Mouse (Mus musculus) heart, embryonic 13.5 days (tissue): Measurements from ENCODE around the gene Fam71e2. TPM values are rescaled to one million over a fixed set of nuclear protein-coding genes. Genes with fewer than 3 reads are reported as not detected.
"Not testable (repeated sequence)": the region's sequence is repeated elsewhere in the genome, so short reads cannot be mapped to it uniquely, and the experiment has no call there.

Experiments
- ATAC-seq: fragments of 200-750 bp; cut with Nextera tagmentation; 2 replicates; pipeline ENCODE4 v1.8.0; 2017; ENCODE audit warnings: moderate TSS enrichment; ENCODE audit not compliant: insufficient number of reproducible peaks, low FRiP score, low TSS enrichment; ENCODE audit errors: extremely low read depth
- H3K27ac ChIP-seq: fragments of 300-500 bp; sonication (generic); replicated peaks from 2 replicates; pipeline ENCODE4 v1.5.1; 2015; ENCODE audit warnings: moderate library complexity, mild to moderate bottlenecking, inconsistent platforms
- H3K27me3 ChIP-seq: fragments of 300-500 bp; sonication (generic); replicated peaks from 2 replicates; pipeline ENCODE4 v1.6.1; 2015; ENCODE audit warnings: mild to moderate bottlenecking, inconsistent platforms
- H3K36me3 ChIP-seq: fragments of 300-500 bp; sonication (generic); 2 replicates; pipeline ENCODE4 v1.6.1; 2015; ENCODE audit warnings: mild to moderate bottlenecking, inconsistent platforms
- H3K4me1 ChIP-seq: fragments of 300-500 bp; sonication (generic); 2 replicates; pipeline ENCODE4 v1.6.1; 2015; ENCODE audit warnings: inconsistent platforms
- H3K4me2 ChIP-seq: fragments of 300-500 bp; sonication (generic); 2 replicates; pipeline ENCODE4 v1.6.1; 2015; ENCODE audit warnings: inconsistent platforms, mild to moderate bottlenecking, moderate library complexity
- H3K4me3 ChIP-seq: fragments of 300-500 bp; sonication (generic); 2 replicates; pipeline ENCODE4 v1.5.1; 2015; ENCODE audit warnings: moderate library complexity, mild to moderate bottlenecking, inconsistent platforms
- H3K9ac ChIP-seq: fragments of 300-500 bp; sonication (generic); 2 replicates; pipeline ENCODE4 v1.6.1; 2015; ENCODE audit warnings: inconsistent platforms, mild to moderate bottlenecking, moderate library complexity
- H3K9me3 ChIP-seq: fragments of 300-500 bp; sonication (generic); 2 replicates; pipeline ENCODE4 v1.6.1; 2016; ENCODE audit warnings: inconsistent platforms
- WGBS: fragments of 180-500 bp; shearing (Covaris S2); methylation state at CpG from one replicate; pipeline ENCODE4 v1.1.7; 2015; ENCODE audit warnings: mixed read lengths; 5-methylcytosine and 5-hydroxymethylcytosine counted together
- polyA plus RNA-seq: library from polyadenylated mRNA; unstranded; fragments of >200 nt; fragmentation: Nextera tagmentation; extraction: Ambion mirVana; gene quantifications from 2 replicates; pipeline ENCODE4 v1.2.1, GENCODE M21; 2015

Fam71e2 gene
- polyA plus RNA-seq, 1 experiment from 2014 or later = not detected

DNA sequence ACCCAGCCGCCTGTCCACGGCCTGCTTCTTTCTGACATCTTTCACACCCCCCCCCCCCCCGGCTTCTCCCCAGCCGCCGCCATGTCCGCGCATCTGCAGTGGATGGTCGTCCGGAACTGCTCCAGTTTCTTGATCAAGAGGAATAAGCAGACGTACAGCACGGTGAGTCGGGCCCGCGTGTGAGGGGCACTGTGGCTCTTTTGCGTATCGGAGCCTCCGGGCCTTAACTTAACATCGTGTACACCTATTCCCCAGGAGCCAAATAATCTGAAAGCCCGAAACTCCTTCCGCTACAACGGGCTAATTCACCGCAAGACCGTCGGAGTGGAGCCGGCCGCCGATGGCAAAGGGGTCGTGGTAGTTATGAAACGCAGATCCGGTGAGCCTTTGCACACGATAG is 22.1 kb upstream of the Fam71e2 start:
- H3K9ac ChIP-seq = peak overlapping the region; percentile 99
- not testable (repeated sequence) for H3K27me3 ChIP-seq, H3K9me3 ChIP-seq, ATAC-seq
- peaks cover 48% of the 10 kb centered on the region for H3K36me3 ChIP-seq
- H3K4me3 ChIP-seq = peak overlapping the region; percentile 94
- peak overlapping the region; percentile 92 for H3K27ac ChIP-seq
- peak overlapping the region; percentile 92 for H3K4me2 ChIP-seq
- H3K4me1 ChIP-seq = peaks cover 28% of the 10 kb centered on the region
- under 1% methylated on average over 31 of the region's 31 CpGs for WGBS

- Histone ChIP-seq H3K4me3 (peak within 1 kb of the TSS; percentile 94), H3K27ac (peak within 1 kb of the TSS; percentile 94), H3K4me2 (peak within 1 kb of the TSS; percentile 92), H3K27me3 (peaks cover 4% of the 10 kb centered on the region; the same call in 1 of the 2 replicates), H3K9me3 (no peaks in the 10 kb centered on the region), H3K4me1 (peaks cover 30% of the 10 kb centered on the region), H3K36me3 (peaks cover 41% of the 10 kb centered on the region), H3K9ac (peak within 1 kb of the TSS; percentile 99)
- ATAC-seq = peak; percentile 77
- 2% methylated on average over 54 of the region's 54 CpGs for WGBS
Observed at GRCm38 (mm10) chr7:4792278-4793212, 21.4 kb upstream of the Fam71e2 start, which contains the start of gene Rpl28. TSS of gene Rpl28 (plus strand) at chr7:4792874.

DNA sequence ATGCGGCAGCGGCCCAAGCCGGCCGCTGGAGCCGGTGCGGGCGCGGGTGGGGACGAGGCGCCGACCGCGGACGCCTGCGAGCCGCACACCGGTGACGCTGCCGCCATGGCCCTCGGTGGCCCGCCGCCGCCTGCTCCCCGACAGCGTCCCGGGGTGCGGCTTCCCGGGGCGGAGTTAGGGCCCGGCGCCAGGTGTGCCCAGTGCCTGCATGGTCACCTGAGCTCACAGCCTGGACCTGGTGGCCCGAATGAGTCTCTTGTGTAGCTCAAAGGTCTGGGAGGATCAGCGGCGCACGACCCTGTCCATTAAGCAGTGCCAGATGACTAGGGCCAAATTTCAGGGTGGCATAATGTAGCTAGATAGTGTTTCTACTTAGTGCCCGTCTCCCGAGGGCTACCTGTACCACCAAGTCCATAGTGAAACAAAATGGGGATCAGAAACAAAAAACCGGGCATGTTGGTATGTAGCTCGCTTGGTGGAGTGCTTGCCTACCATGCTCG is 18.4 kb upstream of the Fam71e2 start, which contains the start of gene Tmem238:
Tmem238 (minus strand) TSS at position 221 of the 500 bp plus-strand sequence.
- 8% methylated on average over 40 of the region's 40 CpGs for WGBS
- Histone ChIP-seq H3K27me3 (peaks cover 9% of the 10 kb centered on the region; the same call in 1 of the 2 replicates), H3K4me3 (peak within 1 kb of the TSS; percentile 59), H3K4me2 (peak within 1 kb of the TSS; percentile 97), H3K9ac (peak within 1 kb of the TSS; percentile 86), H3K4me1 (peaks cover 23% of the 10 kb centered on the region), H3K36me3 (peaks cover 10% of the 10 kb centered on the region), H3K27ac (peak within 1 kb of the TSS; percentile 41), H3K9me3 (no peaks in the 10 kb centered on the region)
- no peak for ATAC-seq

DNA sequence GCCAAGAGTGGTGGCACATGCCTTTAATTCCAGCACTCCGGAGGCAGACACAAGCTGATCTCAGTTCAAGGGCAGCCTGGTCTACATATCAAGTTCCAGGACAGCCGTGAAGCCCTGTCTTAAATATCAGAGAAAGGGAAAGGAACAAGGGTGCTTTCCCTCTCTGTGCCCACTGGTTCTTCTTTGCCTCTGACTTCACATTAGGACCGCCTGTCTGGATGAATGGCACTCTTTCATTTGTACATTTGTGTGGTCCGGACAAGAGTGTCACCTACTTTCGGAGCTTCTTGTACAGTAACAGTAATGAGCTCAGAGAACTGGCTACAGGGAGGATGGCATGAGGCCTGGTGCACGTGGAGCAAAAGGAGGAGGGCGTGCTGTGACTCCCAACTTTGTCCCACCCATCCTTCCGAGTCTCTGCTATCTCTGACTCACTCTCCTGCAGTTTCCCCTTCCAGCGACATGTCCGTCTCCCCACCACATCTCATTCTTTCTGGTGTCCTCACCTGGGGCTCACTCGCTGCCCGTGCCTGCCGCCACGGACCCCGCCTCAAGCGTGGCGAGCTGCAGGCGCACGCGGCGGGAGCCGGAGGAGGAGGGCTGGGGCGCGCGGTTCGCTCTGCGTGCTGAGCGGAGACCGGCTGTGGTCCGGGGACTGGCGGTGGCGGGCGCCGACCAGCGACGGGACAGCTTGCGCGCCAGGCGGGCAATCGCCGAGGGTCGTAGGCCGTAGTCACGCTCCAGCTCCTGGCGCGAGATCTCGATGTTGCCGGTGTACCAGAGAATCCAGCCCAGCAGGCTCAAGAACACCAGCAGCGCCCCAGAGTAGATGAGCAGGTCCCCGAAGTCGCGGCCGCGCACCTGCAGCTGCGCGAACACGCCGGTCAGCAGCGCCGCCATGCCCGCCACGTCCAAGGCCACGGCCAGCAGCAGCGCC is 17.7 kb upstream of the Fam71e2 start:
- Histone ChIP-seq H3K4me1 (peaks cover 16% of the 10 kb centered on the region), H3K27me3 (peaks cover 15% of the 10 kb centered on the region; the same call in 1 of the 2 replicates), H3K27ac (peak overlapping the region; percentile 41), H3K4me3 (peak overlapping the region; percentile 59), H3K9me3 (no peaks in the 10 kb centered on the region), H3K4me2 (peak overlapping the region; percentile 97), H3K9ac (peak overlapping the region; percentile 86), H3K36me3 (peaks cover 3% of the 10 kb centered on the region)
- WGBS = 2% methylated on average over 62 of the region's 64 CpGs
- peak; percentile 32; the same call in 1 of the 2 replicates for ATAC-seq

DNA sequence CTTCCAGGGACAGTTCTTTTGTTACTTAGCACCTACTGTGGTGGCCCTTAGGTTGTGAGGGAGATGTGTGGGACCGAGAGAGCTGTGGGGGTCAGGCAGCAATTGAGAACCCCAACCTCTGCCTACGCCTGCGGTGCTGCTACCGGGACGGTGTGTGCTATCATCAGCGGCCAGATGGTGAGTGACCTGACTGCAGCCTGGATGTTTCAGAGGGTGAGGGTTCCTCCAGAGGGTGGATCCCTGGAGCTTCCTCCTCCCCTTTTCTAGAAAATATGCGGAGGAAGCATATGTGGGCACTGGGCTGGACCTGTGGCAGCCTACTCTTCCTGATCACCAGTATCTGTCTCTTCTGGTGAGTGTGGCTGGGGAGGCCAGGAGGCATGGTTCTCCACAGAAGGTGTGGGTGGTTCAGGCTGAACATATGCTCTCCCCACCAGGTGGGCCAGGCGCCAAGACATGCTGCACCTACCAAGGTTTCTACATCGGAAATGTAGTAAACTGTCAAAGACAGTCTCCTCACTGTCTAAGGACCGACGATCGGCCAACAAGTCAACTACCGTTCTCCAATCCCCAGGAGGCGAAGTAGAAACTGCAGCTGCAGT is 12.7 kb upstream of the Fam71e2 start:
- Histone ChIP-seq H3K9me3 (no peaks in the 10 kb centered on the region), H3K4me1 (peaks cover 10% of the 10 kb centered on the region), H3K4me2 (no peak overlapping the region), H3K36me3 (no peaks in the 10 kb centered on the region), H3K9ac (no peak overlapping the region), H3K27me3 (peaks cover 62% of the 10 kb centered on the region), H3K4me3 (no peak overlapping the region), H3K27ac (no peak overlapping the region)
- WGBS = 54% methylated on average over 14 of the region's 14 CpGs
- no peak for ATAC-seq

- no peak within 1 kb of the TSS for H3K27ac ChIP-seq
- H3K4me1 ChIP-seq = peaks cover 4% of the 10 kb centered on the region; the same call in 1 of the 2 replicates
- H3K36me3 ChIP-seq = no peaks in the 10 kb centered on the region
- no peaks in the 10 kb centered on the region for H3K9me3 ChIP-seq
- no peak for ATAC-seq
- H3K27me3 ChIP-seq = peaks cover 70% of the 10 kb centered on the region
- no peak within 1 kb of the TSS for H3K9ac ChIP-seq
- H3K4me2 ChIP-seq = no peak within 1 kb of the TSS
- WGBS = 73% methylated on average over 2 of the region's 2 CpGs
- no peak within 1 kb of the TSS for H3K4me3 ChIP-seq
Observed at GRCm38 (mm10) chr7:4782759-4783158, 11.7 kb upstream of the Fam71e2 start, which contains the start of the genes Il11 and Tmem190. TSS of gene Il11 (minus strand) at chr7:4782859. TSS of gene Tmem190 (plus strand) at chr7:4782937.

DNA sequence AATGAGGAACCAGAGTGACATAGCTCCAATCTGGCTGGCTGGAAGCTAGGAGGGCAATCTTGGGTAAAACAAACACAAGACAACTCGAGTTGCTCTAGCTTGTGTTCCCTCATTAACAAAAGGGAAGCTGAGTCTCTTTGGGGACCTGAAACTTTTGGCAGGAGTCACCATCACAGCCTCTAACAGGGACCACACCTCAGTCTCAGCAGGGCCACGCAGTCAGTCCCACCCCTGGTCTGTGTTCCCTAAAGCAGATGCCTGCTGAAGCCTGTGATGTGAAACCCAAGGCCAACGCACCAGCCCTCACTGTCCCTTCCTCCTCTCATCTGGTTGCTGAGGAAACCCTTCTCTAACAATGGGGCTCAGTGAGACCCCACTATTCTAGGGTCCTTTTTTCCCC is 11.0 kb upstream of the Fam71e2 start:
- ATAC-seq = no peak
- Histone ChIP-seq H3K4me2 (no peak overlapping the region), H3K27me3 (peaks cover 70% of the 10 kb centered on the region)

DNA sequence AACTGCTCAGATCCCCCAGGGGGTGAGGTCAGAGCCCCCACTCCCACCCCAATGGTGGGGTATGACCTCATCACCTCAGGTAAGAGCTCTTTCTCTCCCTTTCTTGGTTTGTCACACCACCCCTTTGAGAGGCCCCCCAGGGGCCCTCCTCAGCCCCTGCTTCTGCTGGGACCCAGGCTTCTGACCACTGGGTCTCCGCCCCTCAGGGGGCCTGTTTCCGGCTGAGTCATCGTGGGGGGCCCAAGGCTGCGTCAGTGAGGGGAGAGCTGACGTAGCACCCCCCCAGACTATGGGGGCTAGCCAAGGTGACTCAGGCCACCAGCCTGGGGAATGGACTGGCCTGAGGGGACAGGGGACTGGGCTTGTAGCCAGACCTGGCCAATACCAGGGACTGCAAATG is 8.8 kb upstream of the Fam71e2 start:
- H3K27me3 ChIP-seq = peaks cover 92% of the 10 kb centered on the region
- no peak for ATAC-seq
- no peaks in the 10 kb centered on the region for H3K36me3 ChIP-seq
- no peak overlapping the region for H3K4me2 ChIP-seq
- no peak overlapping the region for H3K4me3 ChIP-seq
- WGBS = 36% methylated on average over 5 of the region's 5 CpGs
- H3K27ac ChIP-seq = no peak overlapping the region
- peaks cover 15% of the 10 kb centered on the region for H3K4me1 ChIP-seq
- H3K9ac ChIP-seq = no peak overlapping the region
- no peaks in the 10 kb centered on the region for H3K9me3 ChIP-seq

More for the DNA sequence above, 11.0 kb upstream of the Fam71e2 start:
- 38% methylated on average over 3 of the region's 3 CpGs for WGBS
- Histone ChIP-seq H3K4me1 (peaks cover 8% of the 10 kb centered on the region), H3K9me3 (no peaks in the 10 kb centered on the region), H3K4me3 (no peak overlapping the region), H3K9ac (no peak overlapping the region), H3K36me3 (no peaks in the 10 kb centered on the region), H3K27ac (no peak overlapping the region)

GRCm38 (mm10) chr7:4777851-4778637 is 6.9 kb upstream of the Fam71e2 start:
- H3K36me3 ChIP-seq = no peaks in the 10 kb centered on the region
- H3K27ac ChIP-seq = no peak overlapping the region
- H3K27me3 ChIP-seq = peaks cover 97% of the 10 kb centered on the region
- peak overlapping the region; percentile 64; the same call in 1 of the 2 replicates for H3K4me2 ChIP-seq
- no peak for ATAC-seq
- H3K4me3 ChIP-seq = 0 out of 2 replicates have a peak overlapping the region, but pooled peaks have one; percentile 44
- peak overlapping the region; percentile 54; the same call in 1 of the 2 replicates for H3K9ac ChIP-seq
- WGBS = 6% methylated on average over 19 of the region's 20 CpGs
- peaks cover 15% of the 10 kb centered on the region for H3K4me1 ChIP-seq
- H3K9me3 ChIP-seq = no peaks in the 10 kb centered on the region
